Mouse (Mus musculus) liver, postnatal 0 days (tissue): ENCODE measurements around the gene Mipol1.

ENCODE experiments used
- CTCF ChIP-seq: sonication (generic); IDR thresholded peaks from 2 replicates; pipeline ENCODE4 v1.5.1; 2016; ENCODE audit warnings: antibody characterized with exemption, low read depth
- EP300 ChIP-seq: IDR thresholded peaks from 2 replicates; pipeline ENCODE4 v1.6.1; 2016; ENCODE audit warnings: antibody characterized with exemption, low read depth, mild to moderate bottlenecking

- TF ChIP-seq CTCF (no peak), EP300 (no peak)
Measured at GRCm38 (mm10) chr12:57536056-57536908, 306.1 kb downstream of the Mipol1 start.
